Mouse (Mus musculus) layer of hippocampus, postnatal 25 days (tissue): ENCODE data around the gene S100a3. TPM values are rescaled to one million over a fixed set of nuclear protein-coding genes. Genes with fewer than 3 reads are reported as not detected.

Source experiments
- DNase-seq, 2 experiments: peaks; one replicate each; pipeline ENCODE4 v3.0.0; 2022; ENCODE audit warnings: mixed read lengths in 2 of 2, low spot score in 1 of 2; ENCODE audit errors: extremely low spot score in 1 of 2
- total RNA-seq, 2 experiments: library from RNA; stranded (reverse); gene quantifications; 2 replicates each; pipeline ENCODE4 v1.2.3; 2021

Gene S100a3
- total RNA-seq, 2 experiments from 2014 or later: 1.9 to 2.1 TPM

DNA sequence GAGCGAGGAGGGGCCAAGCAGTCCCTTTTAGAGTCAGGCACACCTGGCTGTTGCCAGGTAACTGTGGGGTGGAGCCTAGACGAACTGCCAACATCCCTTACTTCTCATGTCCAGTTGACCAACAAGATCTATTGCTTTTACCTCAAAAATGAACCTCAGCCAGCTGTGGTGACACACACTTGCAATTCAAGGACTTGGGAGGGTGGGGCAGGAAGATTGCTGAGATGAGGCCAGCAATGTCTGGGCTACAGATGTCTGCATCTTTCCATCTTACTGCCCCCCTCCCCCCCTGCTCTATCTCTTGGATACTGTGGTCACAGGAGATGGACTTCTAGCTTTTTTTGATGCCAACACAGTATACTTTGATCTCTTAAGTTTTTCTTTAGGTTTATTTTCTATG, 8.1 kb upstream of the S100a3 start:
- no peak for DNase-seq

- no peak for DNase-seq
These were observed 4.4 kb upstream of the S100a3 start for GRCm38 (mm10) chr3:90555954-90556353.

GRCm38 (mm10) chr3:90574691-90575090, 14.3 kb downstream of the S100a3 start:
- no peak for DNase-seq

DNA sequence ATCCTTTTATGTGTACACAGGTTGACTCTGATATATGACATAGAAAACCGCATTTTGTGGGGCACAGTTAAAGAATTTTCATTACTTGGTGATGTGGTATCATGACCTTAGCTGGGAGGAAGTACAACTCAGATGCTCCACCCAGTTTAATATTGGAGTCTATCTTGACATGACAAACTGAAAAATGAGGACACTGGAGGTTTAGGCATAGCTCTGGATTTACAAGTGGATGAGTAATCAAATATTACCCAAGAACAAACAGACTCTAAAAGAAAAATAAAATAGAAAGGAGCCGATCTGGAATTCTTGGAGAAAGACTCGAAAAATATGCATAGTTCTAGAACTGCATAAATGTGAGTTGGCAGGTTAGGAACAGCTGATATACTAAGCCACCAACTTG, 14.9 kb downstream of the S100a3 start:
- DNase-seq: no peak

DNA sequence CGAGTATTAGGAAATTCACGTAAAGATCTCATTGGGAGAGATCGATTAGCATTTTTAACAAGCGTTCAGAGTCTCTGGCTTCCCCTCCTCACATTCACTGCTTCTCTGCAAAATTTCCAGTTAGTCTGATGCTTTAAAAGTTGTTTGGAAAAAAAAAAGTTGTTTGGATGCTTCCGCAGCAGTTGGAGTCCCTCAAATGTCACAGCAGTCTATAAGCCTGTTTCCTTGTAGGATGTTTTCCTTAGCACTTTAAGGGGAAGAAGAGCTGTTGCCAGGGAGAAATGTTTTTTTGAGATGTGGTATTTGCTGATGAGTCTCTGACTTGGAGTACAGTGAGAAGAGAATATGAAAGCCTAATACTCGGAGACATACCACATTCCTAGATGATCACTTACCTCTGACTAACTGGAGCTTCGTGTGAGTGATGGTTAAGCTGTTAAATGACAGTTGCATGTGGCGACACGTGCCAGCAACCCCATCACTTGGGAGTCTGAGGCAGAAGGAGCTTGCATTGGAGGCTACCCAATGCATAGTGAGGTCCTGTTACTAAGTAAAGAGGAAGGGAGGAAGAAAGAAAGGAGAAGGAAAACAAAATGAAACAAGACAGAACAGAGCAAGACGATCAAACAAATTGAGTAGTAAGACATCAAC, 16.1 kb downstream of the S100a3 start:
- no peak for DNase-seq

GRCm38 (mm10) chr3:90579433-90579832, 19.1 kb downstream of the S100a3 start:
- DNase-seq: no peak

GRCm38 (mm10) chr3:90581141-90581540, 20.8 kb downstream of the S100a3 start:
- DNase-seq: no peak

- DNase-seq: no peak
These were observed 21.8 kb downstream of the S100a3 start for GRCm38 (mm10) chr3:90582156-90582555.

DNA sequence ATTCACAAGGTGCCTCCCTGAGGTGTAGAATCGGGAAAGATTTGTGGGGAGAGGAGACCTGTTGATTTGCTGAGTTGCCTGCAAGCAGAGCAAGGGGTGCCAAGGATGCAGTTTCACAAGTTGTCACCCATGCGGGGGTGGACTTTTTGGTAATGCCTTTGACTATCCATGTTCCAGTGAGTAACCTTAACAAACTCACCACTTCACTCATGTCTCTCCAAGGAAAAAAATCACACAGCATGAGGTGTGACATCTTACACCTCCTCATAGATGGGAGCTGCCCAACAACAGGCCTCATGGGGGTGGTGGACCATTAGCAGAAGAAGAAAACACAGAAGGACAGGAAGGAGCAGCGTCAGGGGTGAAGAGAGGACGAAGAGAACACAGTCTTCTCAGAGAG, 22.2 kb downstream of the S100a3 start:
- no peak for DNase-seq

- no peak for DNase-seq
These were observed 23.5 kb downstream of the S100a3 start for GRCm38 (mm10) chr3:90583893-90584292.

- DNase-seq: peak in 1 of 2 experiments; percentile 56
These were observed 25.2 kb downstream of the S100a3 start for GRCm38 (mm10) chr3:90585595-90585994.

DNA sequence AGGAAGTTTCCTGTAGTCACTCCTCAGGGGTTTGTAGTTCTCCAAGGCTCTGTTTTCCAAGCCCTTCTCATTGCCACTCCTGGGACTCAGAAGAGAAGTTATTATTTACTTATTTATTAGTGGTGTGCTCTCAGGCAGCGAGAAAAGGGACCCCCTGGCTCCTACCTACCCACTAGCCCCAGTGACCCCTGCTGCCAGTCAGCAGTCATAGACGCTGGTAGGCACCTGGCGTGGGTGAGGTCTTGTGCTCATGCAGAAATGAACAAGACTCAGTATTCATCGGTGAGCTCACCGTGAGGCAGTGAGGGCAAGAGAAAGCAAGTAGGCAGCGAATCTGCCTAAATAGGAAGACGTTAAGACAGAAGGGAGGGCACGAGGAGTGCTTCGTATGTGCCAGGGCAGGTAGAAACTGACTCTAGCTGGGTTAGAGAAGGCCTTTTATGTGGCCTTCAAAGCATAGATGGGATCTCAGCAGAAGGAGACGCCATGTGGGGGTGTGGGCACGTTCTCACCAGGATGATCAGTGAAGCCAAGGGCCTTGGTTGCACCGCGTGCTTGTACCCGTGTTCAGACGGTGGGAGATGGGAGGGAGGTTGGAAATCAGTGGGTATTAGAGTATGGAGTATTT, 25.8 kb downstream of the S100a3 start:
- DNase-seq: no peak

DNA sequence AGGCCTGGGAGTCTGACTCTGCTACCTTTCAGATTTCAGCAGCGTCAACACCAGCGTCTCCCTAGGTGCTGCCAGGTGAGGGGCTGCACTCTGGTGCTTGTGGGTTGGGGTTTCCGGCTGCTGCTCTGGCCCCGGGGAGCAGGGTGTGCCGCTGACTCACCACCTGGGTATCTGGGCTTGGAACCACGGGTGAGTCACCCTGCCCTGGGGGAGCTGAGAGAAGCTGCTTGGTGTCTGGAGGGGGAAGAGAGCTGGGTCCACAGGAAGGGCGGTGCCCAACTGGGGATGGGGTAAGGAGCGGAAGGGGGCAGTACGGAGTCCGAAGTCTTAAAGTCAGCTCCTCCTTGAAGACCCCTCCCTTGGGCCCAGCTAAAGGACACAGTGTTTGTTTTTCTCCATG, 26.5 kb downstream of the S100a3 start:
- no peak for DNase-seq

DNA sequence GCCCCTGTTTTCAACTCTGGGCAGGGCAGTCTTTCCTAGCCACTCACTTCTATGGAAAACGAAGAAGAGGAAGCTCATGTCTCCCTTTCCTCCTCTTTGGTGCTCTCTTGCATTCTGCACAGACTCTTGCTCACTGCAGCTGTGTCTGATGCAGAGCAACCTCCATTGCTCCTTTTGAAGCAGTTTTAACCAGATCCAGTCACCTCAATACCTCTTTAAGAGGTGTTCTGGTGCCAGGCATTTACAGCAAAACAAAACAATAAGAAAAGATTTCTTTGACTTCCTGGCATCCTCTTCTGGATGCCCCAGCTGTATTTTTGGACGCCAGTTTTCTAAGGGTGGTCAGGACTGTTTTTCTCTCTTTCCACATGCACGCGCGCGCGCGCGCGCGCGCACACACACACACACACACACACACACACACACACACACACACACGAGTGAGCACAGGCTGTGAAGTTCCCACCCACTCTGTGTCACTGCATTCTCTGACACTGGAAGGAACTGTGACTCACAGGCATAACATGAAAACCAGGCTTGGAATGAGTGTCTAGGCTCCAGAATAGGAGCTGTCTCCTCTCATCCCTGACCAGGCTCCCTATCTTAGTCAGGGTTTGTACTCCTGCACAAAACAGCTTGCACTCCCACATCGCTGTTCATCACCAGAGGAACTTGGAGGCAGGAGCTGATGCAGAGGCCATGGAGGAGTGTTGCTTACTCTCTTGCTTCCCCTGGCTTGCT, 27.2 kb downstream of the S100a3 start:
- no peak for DNase-seq

DNA sequence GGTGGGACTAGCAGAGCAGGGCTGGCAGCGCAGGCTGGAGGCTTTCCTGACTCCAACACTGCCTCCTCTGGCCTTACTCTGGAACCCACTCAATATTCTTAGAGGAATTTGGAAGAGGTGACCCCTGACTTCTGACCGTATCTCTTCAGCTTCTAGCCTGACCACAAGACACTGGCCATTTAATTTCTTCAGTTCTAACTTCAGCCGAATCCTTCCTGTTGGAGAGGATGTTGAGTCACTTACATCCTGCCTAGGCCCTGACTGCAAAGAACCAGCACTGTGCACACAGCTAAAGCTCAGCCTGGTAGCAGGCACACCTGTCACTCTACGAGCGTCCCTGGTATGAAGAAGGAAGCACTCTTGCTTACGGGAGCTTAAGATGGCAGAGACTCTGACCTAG, 29.0 kb downstream of the S100a3 start:
- DNase-seq: no peak

- no peak for DNase-seq
These were observed 29.6 kb downstream of the S100a3 start, which contains the start of gene S100a2 for GRCm38 (mm10) chr3:90589947-90590346. S100a2 (plus strand) TSS chr3:90590247.

DNA sequence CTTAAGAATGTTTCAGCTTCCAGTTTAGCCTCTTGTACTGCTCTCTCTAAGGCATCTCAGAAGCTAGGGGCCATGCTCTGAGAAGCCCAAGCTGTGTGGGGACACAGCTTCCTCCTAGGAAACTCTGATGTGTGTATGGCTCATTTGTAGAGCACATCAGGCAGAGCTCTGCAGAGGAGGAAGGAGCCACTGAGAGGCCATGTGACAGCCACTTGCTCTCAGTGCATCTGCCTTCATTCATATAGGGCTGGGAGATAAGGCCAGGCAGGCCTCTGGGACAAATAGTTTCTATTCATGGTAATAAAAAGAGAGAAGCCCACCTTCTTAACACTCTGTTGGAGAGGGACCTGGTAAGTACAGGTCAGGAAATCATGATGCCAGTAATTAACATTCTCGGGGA, 34.1 kb downstream of the S100a3 start:
- DNase-seq: no peak

- no peak for DNase-seq
These were observed 35.2 kb downstream of the S100a3 start for GRCm38 (mm10) chr3:90595556-90595955.

DNA sequence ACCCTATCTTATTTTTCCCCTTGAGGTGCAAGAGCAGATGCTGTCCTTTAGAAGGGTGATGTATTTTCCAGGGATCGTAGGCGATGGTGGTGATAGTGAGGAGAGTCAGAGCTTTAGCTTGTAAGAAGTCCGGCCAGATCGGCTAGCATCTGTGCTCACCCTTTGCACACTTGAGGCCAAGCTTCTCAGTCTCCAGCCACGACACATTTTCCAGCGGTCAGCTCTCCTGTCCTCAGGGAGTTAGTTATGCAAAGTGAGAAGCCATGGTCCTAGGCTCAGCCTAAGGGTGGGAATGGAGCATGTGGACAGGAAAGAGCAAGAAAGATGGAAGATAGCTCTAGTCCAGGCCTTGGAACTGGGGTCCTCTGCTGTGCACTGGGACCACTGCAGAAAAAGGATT, 36.4 kb downstream of the S100a3 start:
- no peak for DNase-seq

GRCm38 (mm10) chr3:90597736-90598135, 37.4 kb downstream of the S100a3 start:
- DNase-seq: no peak

DNA sequence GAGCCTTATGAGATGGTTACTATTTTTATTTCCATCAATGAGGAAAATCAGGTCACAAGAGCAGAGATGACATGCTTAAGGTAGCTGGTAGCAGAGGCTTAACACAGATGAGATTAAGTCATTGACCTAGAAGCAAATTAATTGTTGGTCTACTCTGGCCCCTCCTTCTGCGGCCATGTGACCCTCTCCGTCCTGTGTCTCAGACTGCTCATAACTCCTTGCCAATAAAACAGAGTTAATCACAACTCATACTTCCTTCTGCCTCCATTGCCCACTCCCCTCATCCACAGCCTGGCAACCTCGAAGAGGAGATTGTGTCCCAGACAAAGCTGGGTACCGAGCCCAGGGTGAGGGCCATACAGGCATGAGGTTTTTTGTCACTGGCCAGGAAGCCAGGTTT, 37.8 kb downstream of the S100a3 start:
- no peak for DNase-seq

GRCm38 (mm10) chr3:90599401-90599800, 39.0 kb downstream of the S100a3 start:
- DNase-seq: no peak
